Mouse (Mus musculus) testis, postnatal 10 days (tissue): ENCODE measurements around the gene B3galt1.
A peak's percentile ranks its signal among the peaks of the same experiment; 100 is the strongest.

Experiments
- DNase-seq: peaks from one replicate; pipeline ENCODE4 v3.0.0; 2021; ENCODE audit warnings: low spot score

Gene B3galt1

GRCm38 (mm10) chr2:68053243-68053642, 487.6 kb downstream of the B3galt1 start:
- DNase-seq: no peak

DNA sequence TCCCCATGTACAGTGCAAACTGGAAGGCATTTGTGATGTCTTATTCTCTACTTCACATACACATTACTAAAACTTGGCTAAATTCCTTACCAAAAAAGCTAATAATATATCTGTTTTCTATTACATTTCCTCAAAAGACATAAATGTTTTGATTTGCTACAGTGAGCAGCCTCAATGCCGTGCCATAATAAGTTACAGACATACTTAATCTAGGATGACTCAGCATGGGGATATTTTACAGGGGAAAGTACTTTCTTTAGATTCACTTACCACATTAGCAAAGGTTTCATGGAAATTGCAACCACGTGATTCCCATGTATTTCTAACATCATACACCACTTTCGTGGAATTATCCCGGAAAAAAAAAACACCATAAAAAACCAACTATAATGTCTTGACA, 495.7 kb downstream of the B3galt1 start:
- DNase-seq: no peak

- DNase-seq: no peak
Observed at GRCm38 (mm10) chr2:68079426-68080360, 514.0 kb downstream of the B3galt1 start.

- no peak for DNase-seq
Observed at GRCm38 (mm10) chr2:68080872-68081280, 515.2 kb downstream of the B3galt1 start.

GRCm38 (mm10) chr2:68084483-68084882, 518.8 kb downstream of the B3galt1 start:
- DNase-seq: no peak

DNA sequence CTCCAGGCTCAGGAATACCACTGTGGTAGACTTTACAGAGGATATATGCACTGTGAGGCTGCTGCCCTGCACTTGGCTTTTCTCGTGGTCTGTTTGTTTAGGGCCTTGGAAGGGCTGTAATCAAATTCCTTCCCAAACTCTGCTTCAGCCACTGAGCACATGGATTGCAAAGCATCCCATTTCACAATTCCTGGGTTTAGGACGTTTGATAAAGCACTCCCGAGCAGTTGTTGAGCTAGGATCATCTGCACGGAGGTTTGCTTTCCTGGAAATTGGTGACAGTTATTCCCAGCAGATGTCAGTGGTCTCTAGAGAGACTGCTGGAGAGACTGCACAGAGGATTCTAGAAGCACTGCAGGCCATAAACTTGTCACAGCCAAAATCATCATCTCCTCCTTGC, 520.4 kb downstream of the B3galt1 start:
- DNase-seq: no peak

- DNase-seq: no peak
Observed at GRCm38 (mm10) chr2:68091559-68091958, 525.9 kb downstream of the B3galt1 start.

- DNase-seq: no peak
Observed at GRCm38 (mm10) chr2:68104641-68105040, 539.0 kb downstream of the B3galt1 start.

GRCm38 (mm10) chr2:68118076-68118475, 552.4 kb downstream of the B3galt1 start:
- DNase-seq: no peak

DNA sequence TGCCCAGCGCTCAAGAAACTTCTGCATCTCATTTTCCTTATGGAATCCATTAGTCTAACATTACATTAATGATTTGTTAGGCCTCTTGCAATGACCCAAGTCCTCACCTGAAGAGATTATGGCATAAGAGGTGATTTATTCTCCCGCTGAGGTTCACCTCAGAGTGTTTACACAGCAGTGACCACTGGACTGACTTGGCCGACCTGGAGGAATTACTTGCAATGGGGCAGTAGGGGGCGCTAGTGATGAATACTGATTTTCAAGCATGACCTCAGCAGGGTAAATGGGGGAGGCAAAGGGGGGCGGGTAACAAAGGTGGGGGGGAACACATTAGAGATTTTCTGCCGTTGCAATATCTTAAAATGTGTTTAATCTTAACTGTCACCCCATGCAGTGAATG, 559.1 kb downstream of the B3galt1 start:
- peak; percentile 44 for DNase-seq

DNA sequence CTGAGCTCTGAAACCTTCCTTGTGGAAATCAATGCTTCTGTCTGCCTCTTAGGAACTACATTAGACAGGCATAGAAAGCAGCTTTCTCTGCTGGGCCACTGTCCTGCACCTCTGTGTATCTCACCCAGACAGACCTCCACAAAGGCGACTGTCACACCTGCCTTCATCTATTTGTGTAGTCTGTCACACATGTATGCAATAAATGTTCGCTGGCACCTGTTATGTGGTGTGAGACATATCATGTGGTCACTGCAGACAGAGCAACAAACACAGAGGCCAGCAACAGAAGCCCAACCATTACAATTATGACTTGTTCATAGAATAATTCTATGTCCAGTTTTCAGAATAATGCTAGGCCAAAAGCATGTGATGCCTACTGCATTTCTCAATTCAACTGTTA, 575.4 kb downstream of the B3galt1 start:
- no peak for DNase-seq

- no peak for DNase-seq
Observed at GRCm38 (mm10) chr2:68143292-68143691, 577.6 kb downstream of the B3galt1 start.

- DNase-seq: no peak
Observed at GRCm38 (mm10) chr2:68159751-68160150, 594.1 kb downstream of the B3galt1 start.

- no peak for DNase-seq
Observed at GRCm38 (mm10) chr2:68160566-68160965, 594.9 kb downstream of the B3galt1 start.

DNA sequence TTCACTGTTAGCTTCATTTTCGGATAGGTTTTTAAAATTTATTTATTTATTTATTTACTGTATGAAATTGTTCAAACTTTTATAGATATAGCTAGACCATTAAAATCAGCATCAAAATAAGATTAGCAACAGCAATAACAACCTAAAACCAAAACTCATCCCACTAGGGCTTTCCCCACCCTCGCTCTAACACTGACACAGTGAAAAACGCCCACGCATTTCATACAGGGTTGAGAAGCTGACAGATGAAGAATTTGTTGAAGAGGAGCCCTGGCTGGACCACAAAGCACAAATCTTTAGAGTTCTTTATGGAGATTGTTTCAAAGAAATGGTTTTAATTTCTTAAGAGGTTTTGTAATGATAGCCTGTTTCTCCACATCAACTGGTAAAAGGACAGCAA, 596.3 kb downstream of the B3galt1 start:
- no peak for DNase-seq

DNA sequence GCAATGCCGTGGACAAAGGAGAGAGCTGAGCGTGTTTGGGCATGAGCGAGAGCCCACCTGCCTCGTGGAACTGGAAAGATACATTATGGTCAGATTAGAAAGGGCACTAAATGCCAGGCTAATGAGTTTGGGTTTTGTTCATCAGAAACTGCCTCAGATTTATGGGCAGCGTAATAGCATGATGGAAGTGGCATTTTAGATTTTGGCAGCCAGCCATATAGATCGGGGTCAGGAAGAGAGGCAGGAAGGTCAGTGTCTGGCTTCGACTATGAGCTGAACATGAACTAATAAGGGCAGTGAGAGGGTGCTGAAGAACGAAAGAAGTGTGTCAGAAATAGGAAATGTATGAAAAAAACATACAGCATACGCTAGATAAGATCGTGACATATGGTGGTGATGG, 605.6 kb downstream of the B3galt1 start:
- DNase-seq: no peak
